Comparison of ENCODE assay signal across 23 mouse cellular contexts in the genomic region with DNA sequence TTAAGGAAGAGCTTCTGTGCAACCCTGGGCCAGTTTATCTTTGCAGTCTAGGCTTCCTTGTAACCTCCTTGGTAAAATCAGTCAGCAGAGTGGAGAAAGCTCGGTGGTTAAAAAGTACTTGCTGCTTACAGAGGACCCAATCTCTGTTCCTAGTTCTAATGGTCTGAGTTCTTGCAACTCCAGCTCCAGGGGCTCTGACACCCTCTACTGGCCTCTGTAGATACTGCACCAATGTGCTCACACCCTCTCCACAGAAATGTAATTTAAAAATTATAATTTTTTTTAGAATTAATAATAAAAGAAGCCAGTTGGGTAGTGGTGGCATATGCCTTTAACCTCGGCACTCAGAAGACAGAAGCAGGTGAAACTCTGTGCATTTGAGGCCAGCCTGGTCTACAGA. TPM values are rescaled to one million over a fixed set of nuclear protein-coding genes. Genes with fewer than 3 reads are reported as not detected.
A peak's percentile ranks its signal among the peaks of the same experiment; 100 is the strongest.
DNase-seq lines count a peak whose midpoint lies in the region; ATAC-seq and TF ChIP-seq lines count a peak whose summit lies in the region.
"Had no signal": no experiment of that assay in that cellular context is flagged by ENCODE, and none has a peak within 500 bp of the region (broad histone marks: within the 10 kb centered on the region; RNA-seq: fewer than 3 reads in every experiment).

No protein-coding gene starts in this region.

- H3K4me1 ChIP-seq in CH12.LX (ENCODE audit: control insufficient read depth in 1 of 2, insufficient read depth in 2 of 2) (no peaks in the 10 kb centered on the region), G1E (ENCODE audit: insufficient read depth, low read depth, low read length) (peaks cover 51% of the 10 kb centered on the region)
- H3K4me1 ChIP-seq in liver, postnatal 0 days (ENCODE audit: insufficient read depth), result no peaks in the 10 kb centered on the region
- H3K4me1 ChIP-seq: hindbrain, embryonic 15.5 days; stomach, embryonic 15.5 days had no signal

- in situ Hi-C loops in CH12.LX (cut with MboI; ENCODE audit: low pct_ligation_motif_present, low pct_unique_long_range_greater_than_20kb, low sequenced_read_pairs), result no loop called here

- H3K9me3 ChIP-seq in CH12.LX (replicated peaks; ENCODE audit: low read length) (peaks cover 6% of the 10 kb centered on the region), G1E (replicated peaks) (no peaks in the 10 kb centered on the region; the same call in 1 of the 2 replicates)
- no peaks in the 10 kb centered on the region for H3K9me3 ChIP-seq in liver, postnatal 0 days (ENCODE audit: low read length)
- H3K9me3 ChIP-seq: hindbrain, embryonic 15.5 days; limb, embryonic 10.5 days; stomach, embryonic 15.5 days had no signal

- H3K36me3 ChIP-seq in CH12.LX (replicated peaks in 1 of 2; ENCODE audit: control insufficient read depth in 1 of 2, insufficient read depth in 1 of 2, low read length in 1 of 2), result no peaks in the 10 kb centered on the region
- H3K36me3 ChIP-seq in G1E (replicated peaks), result peaks cover 59% of the 10 kb centered on the region
- H3K36me3 ChIP-seq in liver, postnatal 0 days (replicated peaks; ENCODE audit: insufficient read depth, low read length), result no peaks in the 10 kb centered on the region
- H3K36me3 ChIP-seq: heart, embryonic 12.5 days; hindbrain, embryonic 15.5 days; limb, embryonic 10.5 days; stomach, embryonic 15.5 days had no signal

- TF ChIP-seq CTCF in layer of hippocampus, adult 2 months (conservative IDR thresholded peaks at IDR 0.05), result peak; percentile 52
- TF ChIP-seq CTCF in CH12.LX (conservative IDR thresholded peaks at IDR 0.05 in 1 of 2, IDR thresholded peaks at IDR 0.05 in 1 of 2; ENCODE audit: low read depth in 2 of 2, low read length in 2 of 2) (peak in 1 of 2 experiments; percentile 45; a peak in 2 of 4 replicates), G1E (IDR thresholded peaks at IDR 0.05; ENCODE audit: low read depth, low read length) (0 out of 2 replicates have a peak, but pooled peaks have one; percentile 41)
- TF ChIP-seq CTCF in liver, postnatal 0 days (IDR thresholded peaks at IDR 0.05; ENCODE audit: low read depth), result peak; percentile 34

- H3K9ac ChIP-seq in CH12.LX (ENCODE audit: insufficient read depth, low read depth), result no peak overlapping the region
- no peak overlapping the region for H3K9ac ChIP-seq in liver, postnatal 0 days (replicated peaks)
- H3K9ac ChIP-seq: heart, embryonic 12.5 days; hindbrain, embryonic 15.5 days; stomach, embryonic 15.5 days had no signal

- TF ChIP-seq POLR2A in CH12.LX (IDR thresholded peaks at IDR 0.05; ENCODE audit: low read depth, low read length), result no peak

- no peak overlapping the region for H3K4me2 ChIP-seq in CH12.LX (ENCODE audit: insufficient read depth, low read depth, poor library complexity, severe bottlenecking)
- no peak overlapping the region for H3K4me2 ChIP-seq in liver, postnatal 0 days (ENCODE audit: low read depth, low read length)
- H3K4me2 ChIP-seq: heart, embryonic 12.5 days; hindbrain, embryonic 15.5 days; stomach, embryonic 15.5 days had no signal

- no peak overlapping the region for H3K4me3 ChIP-seq in layer of hippocampus, adult 2 months
- H3K4me3 ChIP-seq in CH12.LX (replicated peaks in 1 of 3; ENCODE audit: low read depth in 2 of 3, low read length in 2 of 3, poor library complexity in 1 of 3) (no peak overlapping the region), G1E (ENCODE audit: low read depth, low read length) (no peak overlapping the region)
- no peak overlapping the region for H3K4me3 ChIP-seq in liver, postnatal 0 days (ENCODE audit: low read depth, low read length)
- H3K4me3 ChIP-seq: heart, embryonic 12.5 days; hindbrain, embryonic 15.5 days; limb, embryonic 10.5 days; myocyte; stomach, embryonic 15.5 days had no signal

- no peak overlapping the region for H3K27ac ChIP-seq in layer of hippocampus, adult 2 months
- H3K27ac ChIP-seq in CH12.LX (ENCODE audit: insufficient read depth, low read depth), result no peak overlapping the region
- no peak overlapping the region for H3K27ac ChIP-seq in liver, postnatal 0 days (ENCODE audit: low read depth)
- H3K27ac ChIP-seq: hindbrain, embryonic 15.5 days; limb, embryonic 10.5 days; macrophage; stomach, embryonic 15.5 days had no signal

- ATAC-seq in G1E (ENCODE audit: extremely low read depth, insufficient number of reproducible peaks, low FRiP score, poor library complexity, severe bottlenecking), result no peak
- ATAC-seq in liver, postnatal 0 days, result no peak
- ATAC-seq: CD4-positive, CD25-positive, alpha-beta regulatory T cell, adult 4 months; forebrain, embryonic 14.5 days had no signal

- no peaks in the 10 kb centered on the region for H3K79me2 ChIP-seq in CH12.LX (replicated peaks; ENCODE audit: control insufficient read depth, extremely low read depth, insufficient read depth, poor library complexity, severe bottlenecking)

- no peak for TF ChIP-seq EP300 in CH12.LX (IDR thresholded peaks at IDR 0.05; ENCODE audit: low read length)
- TF ChIP-seq EP300 in liver, postnatal 0 days (IDR thresholded peaks at IDR 0.05; ENCODE audit: low read depth), result no peak

- no peak for DNase-seq in layer of hippocampus, adult 2 months (ENCODE audit: low spot score in 2 of 2)
- DNase-seq in layer of hippocampus, adult 11-12 months (ENCODE audit: low spot score), result no peak
- DNase-seq in CH12.LX (ENCODE audit: extremely low read depth) (peak; percentile 9), G1E (ENCODE audit: low spot score) (no peak)
- no peak for DNase-seq in liver, postnatal 0 days
- DNase-seq in adrenal gland, postnatal 36 days, result no peak
- no peak for DNase-seq in cerebellum, adult 11-12 months
- DNase-seq: cerebellum, postnatal 14 days; heart, postnatal 36 days; kidney, adult 8-10 months; layer of hippocampus, postnatal 36 days; midbrain, embryonic 14.5 days had no signal

- H3K27me3 ChIP-seq in CH12.LX (replicated peaks) (peaks cover 82% of the 10 kb centered on the region), G1E (ENCODE audit: insufficient read depth, low read length) (no peaks in the 10 kb centered on the region)
- peaks cover 16% of the 10 kb centered on the region for H3K27me3 ChIP-seq in liver, postnatal 0 days (ENCODE audit: insufficient read depth, low read length)

- peak; percentile 32 for TF ChIP-seq RAD21 in CH12.LX (IDR thresholded peaks at IDR 0.05; ENCODE audit: low read depth, low read length)

- 56% methylated on average over 2 of the region's 2 CpGs for WGBS in liver, postnatal 0 days (ENCODE audit: insufficient replicate concordance)

- dilution Hi-C loops in CH12.LX (cut with MboI; ENCODE audit: extremely low pct_ligation_motif_present, extremely low pct_unique_long_range_greater_than_20kb, low sequenced_read_pairs), result no loop called here

TF ChIP-seq in CH12.LX, 34 proteins besides CTCF, POLR2A, EP300 and RAD21 (continues in another document):
- TF ChIP-seq PAX5 (IDR thresholded peaks at IDR 0.05; ENCODE audit: low read length) (no peak), MXI1 (IDR thresholded peaks at IDR 0.05; ENCODE audit: low read depth, low read length) (no peak), TCF12 (IDR thresholded peaks at IDR 0.05; ENCODE audit: low read depth, low read length) (no peak), MAFK (IDR thresholded peaks at IDR 0.05; ENCODE audit: insufficient replicate concordance, low read length) (no peak), SMC3 (IDR thresholded peaks at IDR 0.05; ENCODE audit: low read depth, low read length) (no peak), NRF1 (IDR thresholded peaks at IDR 0.05; ENCODE audit: low read depth, low read length) (no peak)

RNA-seq across cellular contexts. Expression of a gene that starts 8.7 kb away (rescaled TPM):
- not detected for total RNA-seq in layer of hippocampus, adult 2 months (2021)
- total RNA-seq in CH12.LX (2012; rRNA removed) (not detected in 2 replicates), CH12.LX (2014; rRNA removed) (not detected in 2 replicates), G1E (2014; fragmentation: Nextera tagmentation) (121 and 129 TPM in 2 replicates), G1E (2017) (34.6 and 38.9 TPM in 2 replicates)
- polyA plus RNA-seq in CH12.LX (2012; ENCODE audit: insufficient read length, low read depth) (not detected in 2 replicates), G1E (2012) (39.2 and 48.5 TPM in 2 replicates)
- polyA plus RNA-seq in liver, postnatal 0 days (2015; fragmentation: Nextera tagmentation; extraction: Ambion mirVana), result not detected in 2 replicates
- total RNA-seq in adrenal gland, postnatal 36 days (2021), result not detected
- total RNA-seq: gastrocnemius, postnatal 4 days; heart, postnatal 36 days; layer of hippocampus, postnatal 36 days had no signal
- polyA plus RNA-seq: CD4-positive, CD25-positive, alpha-beta regulatory T cell, adult 4 months; heart, embryonic 12.5 days; liver, embryonic 16.5 days; macrophage; myocyte had no signal

RNA-seq across cellular contexts. Expression of a gene that starts 27.2 kb away (rescaled TPM):
- total RNA-seq in layer of hippocampus, adult 2 months (2021), result 10 to 100 TPM; 26.2 to 33.8 TPM
- total RNA-seq in CH12.LX (2012; rRNA removed) (10.2 and 10.7 TPM in 2 replicates), CH12.LX (2014; rRNA removed) (3.9 and 4.0 TPM in 2 replicates), G1E (2014; fragmentation: Nextera tagmentation) (13.7 and 15.2 TPM in 2 replicates), G1E (2017) (26.8 and 34.0 TPM in 2 replicates)
- polyA plus RNA-seq in CH12.LX (2012; ENCODE audit: insufficient read length, low read depth) (8.5 and 14.3 TPM in 2 replicates), G1E (2012) (27.9 TPM in 2 replicates)
- 6.3 and 7.0 TPM in 2 replicates for polyA plus RNA-seq in liver, postnatal 0 days (2015; fragmentation: Nextera tagmentation; extraction: Ambion mirVana)
- total RNA-seq in adrenal gland, postnatal 36 days (2021), result 10 to 100 TPM; 20.5 to 24.1 TPM

RNA-seq across cellular contexts. Expression of a gene that starts 40.5 kb away (rescaled TPM):
- total RNA-seq in layer of hippocampus, adult 2 months (2021), result not detected
- total RNA-seq in CH12.LX (2012; rRNA removed) (not detected in 2 replicates), CH12.LX (2014; rRNA removed) (not detected in 2 replicates), G1E (2014; fragmentation: Nextera tagmentation) (not detected in 2 replicates), G1E (2017) (not detected in 2 replicates)
- polyA plus RNA-seq in CH12.LX (2012; ENCODE audit: insufficient read length, low read depth) (not detected in 2 replicates), G1E (2012) (not detected in 2 replicates)
- not detected in 2 replicates for polyA plus RNA-seq in liver, postnatal 0 days (2015; fragmentation: Nextera tagmentation; extraction: Ambion mirVana)
- total RNA-seq in adrenal gland, postnatal 36 days (2021), result not detected
- total RNA-seq: heart, postnatal 36 days; layer of hippocampus, postnatal 36 days had no signal
- polyA plus RNA-seq: forebrain, embryonic 14.5 days; heart, embryonic 12.5 days; hindbrain, embryonic 15.5 days; liver, embryonic 16.5 days; macrophage; midbrain, embryonic 14.5 days; myocyte; small intestine, adult 2 months; stomach, embryonic 15.5 days had no signal

RNA-seq across cellular contexts. Expression of a gene that starts 49.8 kb away (rescaled TPM):
- total RNA-seq in layer of hippocampus, adult 2 months (2021), result under 1 TPM in 1 of 2 experiments, not detected in 1; 0.31 TPM
- total RNA-seq in CH12.LX (2012; rRNA removed), result not detected in 2 replicates
- total RNA-seq in CH12.LX (2014; rRNA removed), result not detected in 2 replicates
- not detected in 2 replicates for polyA plus RNA-seq in CH12.LX (2012; ENCODE audit: insufficient read length, low read depth)
- total RNA-seq in G1E (2014; fragmentation: Nextera tagmentation), result 0.68 and 2.5 TPM in 2 replicates
- total RNA-seq in G1E (2017), result 6.2 and 10.3 TPM in 2 replicates
- 14.1 and 14.8 TPM in 2 replicates for polyA plus RNA-seq in G1E (2012)
- polyA plus RNA-seq in liver, postnatal 0 days (2015; fragmentation: Nextera tagmentation; extraction: Ambion mirVana), result not detected in 2 replicates
- under 1 TPM; 0.30 to 0.89 TPM for total RNA-seq in adrenal gland, postnatal 36 days (2021)
- total RNA-seq: gastrocnemius, postnatal 4 days; heart, postnatal 36 days; layer of hippocampus, postnatal 36 days had no signal
- polyA plus RNA-seq: CD4-positive, CD25-positive, alpha-beta regulatory T cell, adult 4 months; macrophage; myocyte; stomach, embryonic 15.5 days had no signal

RNA-seq across cellular contexts. Expression of a gene that starts 52.1 kb away (rescaled TPM):
- 10 to 100 TPM; 43.7 to 48.3 TPM for total RNA-seq in layer of hippocampus, adult 2 months (2021)
- 0.13 and 0.34 TPM in 2 replicates for total RNA-seq in CH12.LX (2012; rRNA removed)
- 0.08 TPM in 1 of 2 replicates, not detected in the other for total RNA-seq in CH12.LX (2014; rRNA removed)
- 0.11 and 0.16 TPM in 2 replicates for polyA plus RNA-seq in CH12.LX (2012; ENCODE audit: insufficient read length, low read depth)
- total RNA-seq in G1E (2014; fragmentation: Nextera tagmentation), result not detected in 2 replicates
- total RNA-seq in G1E (2017), result 0.22 TPM in 1 of 2 replicates, not detected in the other
- polyA plus RNA-seq in G1E (2012), result not detected in 2 replicates
- 10.1 TPM in 2 replicates for polyA plus RNA-seq in liver, postnatal 0 days (2015; fragmentation: Nextera tagmentation; extraction: Ambion mirVana)
- 100 to 1,000 TPM; 121 to 178 TPM for total RNA-seq in adrenal gland, postnatal 36 days (2021)

Comparison
In these comparisons a context has a peak if more than half of its experiments do, and no peak if none do; other contexts are left out.
1. RNA of a gene that starts 8.7 kb away (total RNA-seq): 34.6 to 129 TPM in G1E; not detected in adrenal gland, postnatal 36 days, not detected in layer of hippocampus, adult 2 months and not detected in CH12.LX; every median in the first group is over 10 times any median in the second.